Mouse (Mus musculus) spleen, embryonic (tissue): Measurements from ENCODE around the gene Brd3.

Source experiments
- CTCF ChIA-PET: fragments of 350-600 bp; sonication (Branson Sonifier 250); formaldehyde crosslinking; loops from one replicate; lab custom pipeline; 2022; lab: Charles Lee

The Brd3 gene

DNA sequence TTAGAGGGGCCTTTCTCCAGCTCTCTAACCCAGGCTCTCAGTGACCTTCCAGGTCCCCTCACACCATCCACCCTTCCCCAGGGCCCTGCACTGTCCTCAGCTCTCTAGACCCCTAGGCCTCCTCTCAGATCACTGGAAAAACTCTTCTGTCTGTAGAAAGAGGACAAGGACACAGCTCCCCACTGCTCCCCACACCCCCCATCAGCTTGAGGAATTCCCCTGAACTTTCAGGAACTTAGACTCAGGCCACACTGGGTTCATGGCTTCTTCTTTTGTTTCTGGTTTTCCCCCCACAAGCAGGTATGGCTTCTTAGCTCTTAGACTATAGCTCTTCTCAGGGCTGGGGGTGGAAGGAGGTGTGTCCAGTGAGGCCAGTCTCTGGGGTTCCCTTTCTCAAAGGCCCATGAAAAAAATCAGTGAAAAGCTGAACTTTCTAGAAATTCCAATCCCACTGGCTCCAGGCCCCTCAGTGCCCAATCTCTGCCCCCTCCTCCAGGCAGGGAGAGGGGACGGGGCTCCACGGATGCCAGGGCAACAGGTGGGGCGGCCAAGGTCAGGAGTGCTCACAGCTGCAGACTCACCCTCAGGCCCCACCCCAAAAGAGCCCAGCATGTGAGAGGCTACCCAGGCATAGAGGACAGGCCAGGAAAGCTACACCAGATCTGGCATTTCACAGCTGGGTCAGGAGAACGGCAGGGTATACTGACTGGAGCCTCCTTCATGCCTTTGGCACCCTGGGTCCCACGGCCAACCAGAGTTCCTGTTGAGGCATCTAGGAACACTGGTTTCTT is 102.2 kb downstream of the Brd3 start:
- CTCF ChIA-PET: interaction anchor here (2.1 kb wide), 1 partner anchor 22 kb away, joined by 8 read pairs; no protein-coding TSS in a partner anchor

- CTCF ChIA-PET: interaction anchor here (0.6 to 2.1 kb wide), 3 partner anchors 23 to 92 kb away, joined by 4 to 8 read pairs (median 4); no protein-coding TSS in a partner anchor
These were observed 102.9 kb downstream of the Brd3 start for GRCm38 (mm10) chr2:27404375-27405093.

DNA sequence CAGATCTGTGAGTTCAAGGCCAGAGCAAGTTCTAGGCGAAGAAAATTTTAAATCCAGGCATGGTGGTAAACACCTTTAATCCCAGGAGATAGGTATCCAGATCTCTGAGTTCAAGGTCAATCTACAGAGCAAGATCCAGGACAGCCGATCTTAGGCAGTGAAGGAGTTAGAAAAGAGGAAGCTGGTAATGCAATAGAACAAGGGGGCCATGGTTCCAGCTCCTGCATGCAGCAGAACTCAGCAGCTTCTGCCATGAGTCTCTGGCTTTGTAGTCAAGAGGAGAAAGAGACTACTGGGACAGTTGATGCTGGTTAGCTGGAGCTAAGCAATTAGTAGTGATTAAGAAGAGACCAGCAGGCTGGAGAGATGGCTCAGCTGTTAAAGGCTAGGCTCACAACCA is 105.9 kb downstream of the Brd3 start:
- CTCF ChIA-PET: interaction anchor here (0.6 kb wide), 1 partner anchor 9 kb away, joined by 3 read pairs; no protein-coding TSS in a partner anchor

DNA sequence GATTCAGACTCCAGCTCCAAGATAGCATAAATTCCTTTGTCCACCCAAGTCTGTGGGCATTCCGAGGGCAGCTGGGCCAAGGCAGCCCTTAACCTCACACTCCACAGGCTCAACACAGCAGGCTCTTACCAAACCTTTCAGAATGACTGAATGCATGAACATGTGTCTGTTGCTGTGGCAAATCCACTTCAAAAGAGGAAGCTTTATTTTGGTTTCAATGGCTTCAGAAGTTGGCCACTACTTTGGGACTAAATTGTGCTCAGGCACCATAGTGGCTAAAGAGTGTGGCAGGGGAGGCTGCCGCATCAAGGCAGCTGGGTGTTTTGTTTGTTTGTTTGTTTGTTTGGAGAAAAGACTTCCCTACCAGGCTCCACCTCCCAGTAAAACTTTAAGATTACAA is 107.4 kb downstream of the Brd3 start:
- CTCF ChIA-PET: no interaction called here

- CTCF ChIA-PET: no interaction called here
These were observed 110.6 kb downstream of the Brd3 start for GRCm38 (mm10) chr2:27396656-27397440.
